Mouse (Mus musculus): ENCODE results near the gene Zfp352. TPM values are rescaled to one million over a fixed set of nuclear protein-coding genes. Genes with fewer than 3 reads are reported as not detected.
"Not testable (repeated sequence)": the region's sequence is repeated elsewhere in the genome, so short reads cannot be mapped to it uniquely, and the experiment has no call there.

The Zfp352 gene
- not detected in 2 replicates for polyA plus RNA-seq (2015; fragmentation: Nextera tagmentation; extraction: Ambion mirVana)

GRCm38 (mm10) chr4:90218520-90218919 is at the start of gene Zfp352:
TSS of gene Zfp352 (plus strand) at chr4:90218820.
- no peak for DNase-seq (ENCODE audit: low spot score)

- DNase-seq (ENCODE audit: low spot score) = no peak
Measured at GRCm38 (mm10) chr4:90170890-90171483, 47.6 kb upstream of the Zfp352 start.

- DNase-seq (ENCODE audit: low spot score) = no peak
Measured at GRCm38 (mm10) chr4:90174036-90174435, 44.6 kb upstream of the Zfp352 start.

GRCm38 (mm10) chr4:90203421-90203820 is 15.2 kb upstream of the Zfp352 start:
- no peak for DNase-seq (ENCODE audit: low spot score)

- no peak for DNase-seq (ENCODE audit: low spot score)
Measured at GRCm38 (mm10) chr4:90211475-90211874, 7.1 kb upstream of the Zfp352 start.

GRCm38 (mm10) chr4:90212076-90212475 is 6.5 kb upstream of the Zfp352 start:
- DNase-seq (ENCODE audit: low spot score) = no peak

GRCm38 (mm10) chr4:90235646-90236045 is 17.0 kb downstream of the Zfp352 start:
- DNase-seq (ENCODE audit: low spot score) = not testable (repeated sequence)

GRCm38 (mm10) chr4:90269781-90270180 is 51.2 kb downstream of the Zfp352 start:
- DNase-seq (ENCODE audit: low spot score) = no peak

Measured in thymus, postnatal 0 days (tissue).